Mouse (Mus musculus) liver, embryonic 14.5 days (tissue): ENCODE data around the gene Trim11. TPM values are rescaled to one million over a fixed set of nuclear protein-coding genes. Genes with fewer than 3 reads are reported as not detected.

Experiments used
- ATAC-seq: fragments of 200-750 bp; cut with Nextera tagmentation; 2 replicates; pipeline ENCODE4 v1.8.0; 2017; ENCODE audit warnings: moderate number of reproducible peaks, mild to moderate bottlenecking, moderate library complexity; ENCODE audit not compliant: insufficient read depth
- DNase-seq, 3 experiments: peaks; one replicate each; pipeline ENCODE4 v3.0.0-alpha.2; 2012 to 2013; ENCODE audit warnings: low read depth in 3 of 3, low spot score in 3 of 3
- H3K27ac ChIP-seq: fragments of 300-500 bp; sonication (generic); 2 replicates; pipeline ENCODE4 v1.5.1; 2014; ENCODE audit warnings: moderate library complexity, mild to moderate bottlenecking, control low read depth, inconsistent platforms
- H3K27me3 ChIP-seq: fragments of 300-500 bp; sonication (generic); 2 replicates; pipeline ENCODE4 v1.6.1; 2014; ENCODE audit warnings: mild to moderate bottlenecking, low read length, moderate library complexity; ENCODE audit not compliant: control insufficient read depth, insufficient read depth
- H3K36me3 ChIP-seq: fragments of 300-500 bp; sonication (generic); replicated peaks from 2 replicates; pipeline ENCODE4 v1.6.1; 2014; ENCODE audit warnings: low read depth; ENCODE audit not compliant: control insufficient read depth, insufficient read depth
- H3K4me1 ChIP-seq, 2 experiments: fragments of 200-500 bp in 1 of 2; fragments of 300-500 bp in 1 of 2; sonication (generic) in 1 of 2; replicated peaks; 2 replicates each; pipeline ENCODE4 v1.6.1; 2012 to 2014; ENCODE audit warnings: antibody characterized with exemption in 1 of 2, inconsistent platforms in 1 of 2, low read length in 1 of 2; ENCODE audit not compliant: control insufficient read depth in 2 of 2, insufficient read depth in 2 of 2
- H3K4me2 ChIP-seq: fragments of 300-500 bp; sonication (generic); 2 replicates; pipeline ENCODE4 v1.6.1; 2014; ENCODE audit warnings: low read depth, mild to moderate bottlenecking, control low read depth, moderate library complexity
- H3K4me3 ChIP-seq, 2 experiments: fragments of 200-500 bp in 1 of 2; fragments of 300-500 bp in 1 of 2; sonication (generic) in 1 of 2; 2 replicates each; pipeline ENCODE4 v1.5.1; 2012 to 2014; ENCODE audit warnings: low read depth in 2 of 2, low read length in 2 of 2, mild to moderate bottlenecking in 2 of 2, control low read depth in 1 of 2, inconsistent platforms in 1 of 2, moderate library complexity in 1 of 2; ENCODE audit not compliant: insufficient read depth in 1 of 2
- H3K9ac ChIP-seq: fragments of 300-500 bp; sonication (generic); replicated peaks from 2 replicates; pipeline ENCODE4 v1.6.1; 2014; ENCODE audit warnings: mild to moderate bottlenecking, control low read depth, moderate library complexity
- H3K9me3 ChIP-seq: fragments of 300-500 bp; sonication (generic); 2 replicates; pipeline ENCODE4 v1.6.1; 2016; ENCODE audit warnings: low read length, mixed read lengths; ENCODE audit not compliant: control insufficient read depth
- CTCF ChIP-seq: IDR thresholded peaks from 2 replicates; pipeline ENCODE4 v1.5.1; 2016; ENCODE audit warnings: antibody characterized with exemption, low read depth, control low read depth
- EP300 ChIP-seq: IDR thresholded peaks from 2 replicates; pipeline ENCODE4 v1.6.1; 2016; ENCODE audit warnings: antibody characterized with exemption, low read depth
- WGBS: fragments of 180-500 bp; shearing (Covaris S2); extraction: QIAGEN DNeasy Blood & Tissue Kit; methylation state at CpG from one replicate; pipeline ENCODE4 v1.1.7; 2014; ENCODE audit not compliant: insufficient replicate concordance; 5-methylcytosine and 5-hydroxymethylcytosine counted together
- polyA plus RNA-seq, 2 experiments: library from polyadenylated mRNA; depleted of rRNA in 1 of 2; stranded (reverse) in 1 of 2; unstranded in 1 of 2; fragments of >200 nt; fragmentation: Nextera tagmentation in 1 of 2; extraction: Ambion mirVana in 1 of 2; gene quantifications; 2 replicates each; pipeline versions ENCODE4 v1.2.1 to v1.2.3; 2012 to 2014

The Trim11 gene
- polyA plus RNA-seq, 2 experiments: 6.4 to 8.1 TPM

DNA sequence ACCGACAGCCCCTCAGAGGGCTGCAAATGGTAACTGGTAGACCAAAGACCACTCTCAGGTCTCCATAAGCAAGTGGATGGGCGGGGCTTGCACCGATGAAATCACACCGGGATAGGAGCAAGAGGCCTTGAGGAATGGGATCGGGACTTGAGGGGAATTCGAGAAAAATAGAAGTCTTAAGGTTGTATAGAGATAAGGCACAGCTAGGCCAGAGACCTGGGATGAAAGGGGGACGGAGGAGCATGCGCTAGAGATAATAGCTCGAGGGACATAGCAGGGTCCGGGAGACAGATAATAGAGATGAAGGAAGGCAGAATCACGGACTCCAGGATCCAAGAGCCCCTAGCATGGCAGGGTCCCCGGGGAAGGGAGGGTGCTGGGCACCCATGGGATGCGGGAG, 40.0 kb upstream of the Trim11 start:
- WGBS: 3% methylated on average over 13 of the region's 13 CpGs
- TF ChIP-seq CTCF: no peak
- no peak for TF ChIP-seq EP300
- no peaks in the 10 kb centered on the region; the same call in 1 of the 2 replicates for H3K27me3 ChIP-seq
- peak overlapping the region; percentile 74 to 84 for H3K4me3 ChIP-seq
- peaks cover 23% of the 10 kb centered on the region for H3K36me3 ChIP-seq
- H3K4me2 ChIP-seq: peak overlapping the region; percentile 93
- peak; percentile 25; the same call in 1 of the 2 replicates for ATAC-seq
- peaks cover 9 to 14% of the 10 kb centered on the region in 2 experiments for H3K4me1 ChIP-seq
- H3K27ac ChIP-seq: peak overlapping the region; percentile 83; the same call in 1 of the 2 replicates
- DNase-seq: no peak
- peak overlapping the region; percentile 87 for H3K9ac ChIP-seq
- no peaks in the 10 kb centered on the region for H3K9me3 ChIP-seq

DNA sequence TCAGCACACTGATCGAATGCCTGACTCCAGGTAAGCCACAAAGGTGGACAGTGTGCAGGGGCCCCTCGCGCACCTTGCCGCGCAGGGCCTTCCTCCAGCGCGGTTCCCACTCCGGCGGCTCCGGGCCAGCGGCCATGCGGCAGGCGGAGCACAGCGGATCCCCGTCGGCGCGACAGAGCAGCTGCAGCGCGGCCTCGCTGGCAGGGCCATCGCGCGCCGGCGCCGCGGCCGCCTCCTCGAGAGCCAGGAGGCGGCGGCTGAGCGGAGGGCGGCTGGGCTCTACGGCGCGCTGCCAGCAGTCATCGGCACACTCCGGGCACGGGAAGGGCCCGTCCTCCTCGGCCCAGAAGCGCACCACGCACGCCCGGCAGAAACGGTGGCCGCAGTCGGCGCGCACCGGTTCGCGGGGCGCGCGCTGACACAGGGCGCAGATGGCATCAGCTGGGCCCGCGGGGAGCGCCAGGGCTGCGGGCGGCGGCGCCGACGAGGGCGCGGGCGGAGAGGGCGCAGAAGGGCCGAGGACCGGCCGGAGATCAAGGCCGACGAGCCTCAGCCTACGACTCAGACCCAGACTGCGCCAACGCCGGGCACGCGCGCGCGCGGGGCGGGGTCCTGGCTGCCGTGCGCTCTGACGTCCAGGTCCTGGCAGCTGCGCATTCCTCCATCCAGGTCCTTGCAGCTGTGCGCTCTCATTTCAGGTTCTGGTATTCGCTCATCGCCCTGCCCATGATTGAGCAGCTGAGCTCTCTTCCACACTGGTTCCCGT, 39.4 kb upstream of the Trim11 start, which contains the start of gene Rnf187:
Gene Rnf187 (minus strand): TSS at position 595 of the 766 bp plus-strand sequence.
- Histone ChIP-seq H3K9ac (peak within 1 kb of the TSS; percentile 87), H3K4me2 (peak within 1 kb of the TSS; percentile 93), H3K27me3 (peaks cover 2% of the 10 kb centered on the region), H3K4me3 (peak within 1 kb of the TSS; percentile 74 to 84), H3K9me3 (no peaks in the 10 kb centered on the region), H3K27ac (peak within 1 kb of the TSS; percentile 83), H3K4me1 (peaks cover 9 to 14% of the 10 kb centered on the region in 2 experiments), H3K36me3 (peaks cover 17% of the 10 kb centered on the region)
- WGBS: under 1% methylated on average over 87 of the region's 95 CpGs
- DNase-seq: peak in 2 of 3 experiments; percentile 75 to 78
- peak; percentile 91 for TF ChIP-seq EP300
- no peak; the same call in 1 of the 2 replicates for TF ChIP-seq CTCF
- peak; percentile 98 for ATAC-seq

- H3K9me3 ChIP-seq: no peaks in the 10 kb centered on the region
- no peak for DNase-seq
- peak overlapping the region; percentile 93 for H3K4me2 ChIP-seq
- 19% methylated on average over 6 of the region's 6 CpGs for WGBS
- peak overlapping the region; percentile 74 to 84 for H3K4me3 ChIP-seq
- peaks cover 12% of the 10 kb centered on the region for H3K36me3 ChIP-seq
- peak overlapping the region; percentile 47 for H3K9ac ChIP-seq
- H3K27ac ChIP-seq: no peak overlapping the region
- H3K27me3 ChIP-seq: peaks cover 6% of the 10 kb centered on the region
- H3K4me1 ChIP-seq: peaks cover 9 to 14% of the 10 kb centered on the region in 2 experiments
- ATAC-seq: no peak
- no peak for TF ChIP-seq EP300
- 0 out of 2 replicates have a peak, but pooled peaks have one; percentile 12 for TF ChIP-seq CTCF
Observed at GRCm38 (mm10) chr11:58939088-58939439, 38.8 kb upstream of the Trim11 start.

GRCm38 (mm10) chr11:58944136-58944535, 33.8 kb upstream of the Trim11 start:
- Histone ChIP-seq H3K27me3 (peaks cover 32% of the 10 kb centered on the region), H3K9ac (no peak overlapping the region), H3K4me2 (no peak overlapping the region), H3K4me3 (no peak overlapping the region), H3K27ac (no peak overlapping the region), H3K4me1 (peaks cover 11 to 22% of the 10 kb centered on the region in 2 experiments), H3K9me3 (no peaks in the 10 kb centered on the region), H3K36me3 (no peaks in the 10 kb centered on the region)
- no peak for DNase-seq
- WGBS: 65% methylated on average over 5 of the region's 5 CpGs
- ATAC-seq: no peak
- no peak for TF ChIP-seq CTCF
- TF ChIP-seq EP300: no peak

- 62% methylated on average over 3 of the region's 3 CpGs for WGBS
- Histone ChIP-seq H3K27ac (no peak overlapping the region), H3K4me1 (peaks cover 8 to 21% of the 10 kb centered on the region in 2 experiments), H3K27me3 (peaks cover 50% of the 10 kb centered on the region), H3K4me2 (no peak overlapping the region), H3K4me3 (no peak overlapping the region), H3K36me3 (no peaks in the 10 kb centered on the region), H3K9ac (no peak overlapping the region), H3K9me3 (no peaks in the 10 kb centered on the region)
- ATAC-seq: no peak
- TF ChIP-seq EP300 (no peak), CTCF (no peak)
- no peak for DNase-seq
Observed at GRCm38 (mm10) chr11:58947306-58947705, 30.6 kb upstream of the Trim11 start.
